Mouse (Mus musculus) CH12.LX (cell line): ENCODE measurements at regions not wholly inside any gene's neighbourhood (a gene's known extent, or its start where the extent isn't known, plus 50 kb on each side); places are given as distances from the start of the nearest gene placed in this dataset.

Source experiments
- DNase-seq: peaks from one replicate; pipeline ENCODE4 v3.0.0-alpha.2; 2013; ENCODE audit errors: extremely low read depth
- H3K27ac ChIP-seq: 2 replicates; pipeline ENCODE4 v1.5.1; 2012; ENCODE audit warnings: low read depth, mild to moderate bottlenecking, control low read depth, moderate library complexity; ENCODE audit not compliant: insufficient read depth
- H3K27me3 ChIP-seq: replicated peaks from 2 replicates; pipeline ENCODE3; 2012; ENCODE audit warnings: inconsistent platforms
- H3K36me3 ChIP-seq, 2 experiments: replicated peaks in 1 of 2; 2 replicates each; pipeline versions ENCODE3 to v1.6.1; 2012; ENCODE audit warnings: inconsistent platforms in 1 of 2, low read length in 1 of 2, mild to moderate bottlenecking in 1 of 2, mixed read lengths in 1 of 2, moderate library complexity in 1 of 2; ENCODE audit not compliant: control insufficient read depth in 1 of 2, insufficient read depth in 1 of 2
- H3K4me1 ChIP-seq, 2 experiments: 2 replicates each; pipeline ENCODE4 v1.6.1; 2012; ENCODE audit warnings: inconsistent platforms in 1 of 2, moderate library complexity in 1 of 2; ENCODE audit not compliant: insufficient read depth in 2 of 2, control insufficient read depth in 1 of 2
- H3K4me2 ChIP-seq: 2 replicates; pipeline ENCODE4 v1.6.1; 2012; ENCODE audit warnings: low read depth, mild to moderate bottlenecking, control low read depth; ENCODE audit not compliant: poor library complexity, insufficient read depth, severe bottlenecking
- H3K4me3 ChIP-seq, 3 experiments: fragments of 150-350 bp in 1 of 3; sonication (generic) in 1 of 3; replicated peaks in 1 of 3; 2 replicates each; pipeline versions ENCODE3 to v1.5.1; 2011 to 2012; ENCODE audit warnings: low read depth in 2 of 3, low read length in 2 of 3, mild to moderate bottlenecking in 2 of 3, moderate library complexity in 2 of 3, control low read depth in 1 of 3, improper control_type of control experiment in 1 of 3, inconsistent platforms in 1 of 3, mixed read lengths in 1 of 3; ENCODE audit not compliant: poor library complexity in 1 of 3
- H3K79me2 ChIP-seq: replicated peaks from 2 replicates; pipeline ENCODE4 v1.6.1; 2012; ENCODE audit warnings: mild to moderate bottlenecking, moderate library complexity; ENCODE audit not compliant: control insufficient read depth, poor library complexity, insufficient read depth, severe bottlenecking; ENCODE audit errors: extremely low read depth
- H3K9ac ChIP-seq: 2 replicates; pipeline ENCODE4 v1.6.1; 2012; ENCODE audit warnings: low read depth, mild to moderate bottlenecking, control low read depth, moderate library complexity; ENCODE audit not compliant: insufficient read depth
- H3K9me3 ChIP-seq: replicated peaks from 2 replicates; pipeline ENCODE3; 2012; ENCODE audit warnings: low read length, inconsistent platforms, mixed read lengths
- BHLHE40 ChIP-seq: IDR thresholded peaks from 2 replicates; pipeline ENCODE4 v1.6.1; 2011; ENCODE audit warnings: mild to moderate bottlenecking, low read depth, low read length, improper control_type of control experiment
- CHD2 ChIP-seq: IDR thresholded peaks from 2 replicates; pipeline ENCODE4 v1.6.1; 2011; ENCODE audit warnings: low read length, improper control_type of control experiment
- E2F4 ChIP-seq: IDR thresholded peaks from 2 replicates; pipeline ENCODE4 v1.6.1; 2011; ENCODE audit warnings: low read depth, low read length, improper control_type of control experiment; ENCODE audit not compliant: insufficient replicate concordance
- ELF1 ChIP-seq: IDR thresholded peaks from 2 replicates; pipeline ENCODE4 v1.6.1; 2014; ENCODE audit warnings: low read depth, mild to moderate bottlenecking, inconsistent platforms, low read length, improper control_type of control experiment
- GABPA ChIP-seq: IDR thresholded peaks from 2 replicates; pipeline ENCODE4 v1.6.1; 2012; ENCODE audit warnings: low read depth, low read length, improper control_type of control experiment, inconsistent platforms; ENCODE audit not compliant: insufficient replicate concordance
- HCFC1 ChIP-seq: IDR thresholded peaks from 2 replicates; pipeline ENCODE4 v1.6.1; 2012; ENCODE audit warnings: low read depth, mild to moderate bottlenecking, inconsistent platforms, low read length, improper control_type of control experiment
- IRF4 ChIP-seq: IDR thresholded peaks from 2 replicates; pipeline ENCODE4 v1.6.1; 2014; ENCODE audit warnings: low read depth, mild to moderate bottlenecking, inconsistent platforms, low read length, improper control_type of control experiment
- JUN ChIP-seq: IDR thresholded peaks from 2 replicates; pipeline ENCODE4 v1.6.1; 2011; ENCODE audit warnings: low read depth, mild to moderate bottlenecking, low read length, improper control_type of control experiment, moderate library complexity; ENCODE audit not compliant: insufficient read depth
- JUND ChIP-seq: conservative IDR thresholded peaks from 2 replicates; pipeline ENCODE4 v1.6.1; 2011; ENCODE audit warnings: low read depth, low read length, improper control_type of control experiment
- KAT2A ChIP-seq: IDR thresholded peaks from 2 replicates; pipeline ENCODE4 v1.6.1; 2012; ENCODE audit warnings: low read length, improper control_type of control experiment, inconsistent platforms; ENCODE audit not compliant: insufficient replicate concordance
- MAFK ChIP-seq: IDR thresholded peaks from 2 replicates; pipeline ENCODE4 v1.6.1; 2011; ENCODE audit warnings: low read length, improper control_type of control experiment; ENCODE audit not compliant: insufficient replicate concordance
- MAX ChIP-seq: IDR thresholded peaks from 2 replicates; pipeline ENCODE4 v1.6.1; 2011; ENCODE audit warnings: low read length, improper control_type of control experiment
- MEF2A ChIP-seq: IDR thresholded peaks from 2 replicates; pipeline ENCODE4 v1.6.1; 2014; ENCODE audit warnings: low read depth, mild to moderate bottlenecking, inconsistent platforms, low read length, improper control_type of control experiment, borderline replicate concordance
- MXI1 ChIP-seq: IDR thresholded peaks from 2 replicates; pipeline ENCODE4 v1.6.1; 2011; ENCODE audit warnings: mild to moderate bottlenecking, low read depth, low read length, improper control_type of control experiment
- MYC ChIP-seq: IDR thresholded peaks from 2 replicates; pipeline ENCODE4 v1.6.1; 2011; ENCODE audit warnings: low read depth, mild to moderate bottlenecking, improper control_type of control experiment, low read length
- POLR2A ChIP-seq: IDR thresholded peaks from 2 replicates; pipeline ENCODE4 v1.6.1; 2011; ENCODE audit warnings: low read depth, mild to moderate bottlenecking, improper control_type of control experiment, low read length
- POLR2AphosphoS2 ChIP-seq: IDR thresholded peaks from 2 replicates; pipeline ENCODE4 v1.6.1; 2011; ENCODE audit warnings: low read depth, low read length, improper control_type of control experiment
- RCOR1 ChIP-seq: conservative IDR thresholded peaks from 2 replicates; pipeline ENCODE4 v1.6.1; 2012; ENCODE audit warnings: low read depth, mild to moderate bottlenecking, inconsistent platforms, low read length, improper control_type of control experiment
- SIN3A ChIP-seq: IDR thresholded peaks from 2 replicates; pipeline ENCODE4 v1.6.1; 2012; ENCODE audit warnings: low read length, improper control_type of control experiment, inconsistent platforms
- SMC3 ChIP-seq: IDR thresholded peaks from 2 replicates; pipeline ENCODE4 v1.6.1; 2011; ENCODE audit warnings: low read depth, low read length, improper control_type of control experiment
- TBP ChIP-seq: conservative IDR thresholded peaks from 2 replicates; pipeline ENCODE4 v1.6.1; 2011; ENCODE audit warnings: low read depth, low read length, improper control_type of control experiment
- UBTF ChIP-seq: IDR thresholded peaks from 2 replicates; pipeline ENCODE4 v1.6.1; 2012; ENCODE audit warnings: low read depth, mild to moderate bottlenecking, inconsistent platforms, low read length, improper control_type of control experiment, moderate library complexity
- USF1 ChIP-seq: IDR thresholded peaks from 2 replicates; pipeline ENCODE4 v1.6.1; 2014; ENCODE audit warnings: low read depth, mild to moderate bottlenecking, inconsistent platforms, low read length, improper control_type of control experiment
- USF2 ChIP-seq: conservative IDR thresholded peaks from 2 replicates; pipeline ENCODE4 v1.6.1; 2011; ENCODE audit warnings: low read depth, low read length, improper control_type of control experiment
- ZC3H11A ChIP-seq: IDR thresholded peaks from 2 replicates; pipeline ENCODE4 v1.6.1; 2012; ENCODE audit warnings: low read depth, mild to moderate bottlenecking, inconsistent platforms, low read length, improper control_type of control experiment
- ZMIZ1 ChIP-seq: IDR thresholded peaks from 2 replicates; pipeline ENCODE4 v1.6.1; 2012; ENCODE audit warnings: low read depth, mild to moderate bottlenecking, inconsistent platforms, low read length, improper control_type of control experiment
- ZNF384 ChIP-seq: IDR thresholded peaks from 2 replicates; pipeline ENCODE4 v1.6.1; 2012; ENCODE audit warnings: low read depth, low read length, improper control_type of control experiment, inconsistent platforms
- dilution Hi-C: fragments of 300-500 bp; cut with MboI; formaldehyde crosslinking; loops from 2 replicates; pipeline ENCODE4 v1.14.3; 2020; ENCODE audit warnings: low sequenced_read_pairs; ENCODE audit not compliant: extremely low pct_unique_long_range_greater_than_20kb, extremely low pct_ligation_motif_present
- in situ Hi-C: fragments of 300-500 bp; cut with MboI; formaldehyde crosslinking; loops from 3 replicates; pipeline ENCODE4 v1.14.3; 2019; ENCODE audit warnings: low sequenced_read_pairs, low pct_ligation_motif_present, low pct_unique_long_range_greater_than_20kb, mixed read lengths

DNA sequence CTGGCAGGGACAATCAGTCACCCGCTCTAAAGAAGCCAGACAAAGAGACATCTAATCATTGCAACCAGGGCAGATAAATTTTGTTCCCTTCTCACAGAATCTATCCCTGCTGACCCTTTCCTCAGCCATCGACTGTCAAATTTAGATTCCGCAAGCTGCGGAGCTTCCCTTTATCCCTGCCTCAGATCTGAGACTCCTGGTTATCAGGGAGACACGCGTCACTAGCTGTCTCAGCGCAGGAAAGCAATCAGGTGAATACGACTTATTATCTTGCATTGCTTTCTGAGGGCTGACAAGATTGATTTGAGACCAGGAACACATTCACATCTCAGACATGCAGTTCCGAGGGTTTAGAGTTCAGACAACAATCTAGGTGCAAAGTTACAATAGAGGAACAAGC is 618.3 kb downstream of the Nedd1 start:
- no peaks in the 10 kb centered on the region for H3K4me1 ChIP-seq
- H3K9ac ChIP-seq = no peak overlapping the region
- no peak overlapping the region for H3K4me2 ChIP-seq
- in situ Hi-C loops (no loop called here), dilution Hi-C loops (no loop called here)
- H3K79me2 ChIP-seq = no peaks in the 10 kb centered on the region
- H3K27ac ChIP-seq = no peak overlapping the region
- H3K36me3 ChIP-seq = no peaks in the 10 kb centered on the region
- H3K9me3 ChIP-seq = peaks cover 30% of the 10 kb centered on the region
- H3K27me3 ChIP-seq = no peaks in the 10 kb centered on the region
- no peak for DNase-seq
- no peak for TF ChIP-seq HCFC1
- TF ChIP-seq MAX = no peak
- no peak for TF ChIP-seq SMC3
- no peak for TF ChIP-seq ZNF384
- TF ChIP-seq MYC = no peak
- no peak for TF ChIP-seq ZC3H11A
- no peak for TF ChIP-seq GABPA
- TF ChIP-seq POLR2AphosphoS2 = no peak
- no peak for TF ChIP-seq MEF2A
- no peak for TF ChIP-seq USF1
- TF ChIP-seq USF2 = no peak
- TF ChIP-seq MXI1 = no peak
- TF ChIP-seq UBTF = no peak
- no peak for TF ChIP-seq BHLHE40
- no peak for TF ChIP-seq JUND
- TF ChIP-seq CHD2 = no peak
- no peak for TF ChIP-seq POLR2A
- no peak for TF ChIP-seq RCOR1
- no peak for TF ChIP-seq TBP
- H3K4me3 ChIP-seq = no peak overlapping the region

DNA sequence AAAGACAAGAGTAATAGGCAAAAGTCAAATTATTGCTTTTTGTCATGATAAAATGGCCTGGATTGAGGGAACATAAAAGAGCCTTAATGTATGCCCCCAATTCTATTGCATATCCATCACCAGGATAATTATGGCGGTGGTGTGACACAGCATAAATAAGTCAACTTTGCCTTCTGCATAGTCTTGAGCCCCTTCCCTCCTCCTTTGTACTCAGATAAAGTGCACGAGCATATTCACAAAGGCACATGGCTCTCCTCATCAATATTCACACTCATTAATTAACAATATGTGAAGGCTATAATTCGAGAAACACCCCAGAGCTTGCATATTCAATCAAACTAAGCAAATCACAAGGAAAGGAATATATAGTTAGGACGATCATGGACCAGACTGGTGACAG is 619.5 kb downstream of the Nedd1 start:
- H3K4me3 ChIP-seq = no peak overlapping the region
- no peaks in the 10 kb centered on the region for H3K79me2 ChIP-seq
- no peaks in the 10 kb centered on the region for H3K4me1 ChIP-seq
- dilution Hi-C loops (no loop called here), in situ Hi-C loops (no loop called here)
- H3K9me3 ChIP-seq = peaks cover 29% of the 10 kb centered on the region
- no peak for TF ChIP-seq SMC3
- no peak for TF ChIP-seq RCOR1
- no peak for TF ChIP-seq IRF4
- TF ChIP-seq MEF2A = no peak
- TF ChIP-seq ZNF384 = no peak
- no peak for TF ChIP-seq ZMIZ1
- no peak for TF ChIP-seq BHLHE40
- TF ChIP-seq KAT2A = no peak
- no peak for TF ChIP-seq JUN
- no peak for TF ChIP-seq ELF1
- TF ChIP-seq ZC3H11A = no peak
- no peak for TF ChIP-seq UBTF
- no peak for TF ChIP-seq HCFC1
- no peak for TF ChIP-seq POLR2AphosphoS2
- TF ChIP-seq SIN3A = no peak
- TF ChIP-seq E2F4 = no peak
- TF ChIP-seq USF2 = no peak
- no peak for TF ChIP-seq JUND
- TF ChIP-seq MAFK = no peak
- DNase-seq = no peak
- no peaks in the 10 kb centered on the region for H3K36me3 ChIP-seq
- no peak overlapping the region for H3K9ac ChIP-seq
- H3K4me2 ChIP-seq = no peak overlapping the region
- H3K27me3 ChIP-seq = no peaks in the 10 kb centered on the region
- no peak overlapping the region for H3K27ac ChIP-seq
